Mouse (Mus musculus) Patski (cell line): ENCODE results near the gene Ptchd4. TPM values are rescaled to one million over a fixed set of nuclear protein-coding genes. Genes with fewer than 3 reads are reported as not detected.

Experiments used
- ATAC-seq: fragments of 100-300 bp; one replicate; pipeline ENCODE4 v1.8.0; 2021
- CTCF ChIA-PET: fragments of 350-600 bp; sonication (Branson Sonifier 250); formaldehyde crosslinking; loops from one replicate; lab custom pipeline; 2022; ENCODE audit warnings: inconsistent platforms; lab: Charles Lee
- POLR2A ChIA-PET: fragments of 350-600 bp; sonication (Branson Sonifier 250); formaldehyde crosslinking; loops from one replicate; lab custom pipeline; 2022; ENCODE audit warnings: antibody characterized with exemption, inconsistent platforms; lab: Charles Lee
- DNase-seq: peaks from one replicate; pipeline ENCODE4 v3.0.0-alpha.2; 2011; ENCODE audit warnings: low read depth, low spot score
- H3K27me3 ChIP-seq: fragments of 371-371 bp; one replicate; pipeline ENCODE4 v1.5.1; 2021
- CTCF ChIP-seq: fragments of 100-300 bp; IDR thresholded peaks from one replicate; pipeline ENCODE4 v1.5.1; 2021
- in situ Hi-C: fragments of 300-500 bp; cut with MboI; formaldehyde crosslinking; loops from 3 replicates; pipeline ENCODE4 v1.11.1; 2018; ENCODE audit warnings: low pct_unique_long_range_greater_than_20kb, mixed read lengths
- polyA plus RNA-seq: library from polyadenylated mRNA; unstranded; gene quantifications from one replicate; pipeline ENCODE4 v1.2.3, GENCODE M21; 2021

Ptchd4 gene
- polyA plus RNA-seq, 1 experiment from 2014 or later: 8.4 TPM

- CTCF ChIA-PET: interaction anchor here (1.5 kb wide), 1 partner anchor 10 kb away, joined by 4 read pairs; no protein-coding TSS in a partner anchor
- POLR2A ChIA-PET: no interaction called here
Observed at GRCm38 (mm10) chr17:42418449-42418848, 102.7 kb downstream of the Ptchd4 start.

GRCm38 (mm10) chr17:42427961-42428360 is 112.2 kb downstream of the Ptchd4 start:
- ChIA-PET CTCF (interaction anchor here (1.0 kb wide), 1 partner anchor 10 kb away, joined by 4 read pairs; no protein-coding TSS in a partner anchor), POLR2A (interaction anchor here (0.5 to 0.6 kb wide), 2 partner anchors 31 to 159 kb away, joined by 3 to 4 read pairs; no protein-coding TSS in a partner anchor)
- H3K27me3 ChIP-seq: no peaks in the 10 kb centered on the region
- DNase-seq (no peak), ATAC-seq (no peak)
- in situ Hi-C loops: no loop called here
- no peak for TF ChIP-seq CTCF

More at GRCm38 (mm10) chr17:42418449-42418848, 102.7 kb downstream of the Ptchd4 start:
- ATAC-seq (no peak), DNase-seq (no peak)
- H3K27me3 ChIP-seq: no peaks in the 10 kb centered on the region
- in situ Hi-C loops: no loop called here
- TF ChIP-seq CTCF: no peak

- no peak for DNase-seq
- no peaks in the 10 kb centered on the region for H3K27me3 ChIP-seq
- ATAC-seq: no peak
- TF ChIP-seq CTCF: no peak
- POLR2A ChIA-PET: no interaction called here
- CTCF ChIA-PET: interaction anchor here (1.6 kb wide), 1 partner anchor 9 kb away, joined by 4 read pairs; no protein-coding TSS in a partner anchor
- in situ Hi-C loops: no loop called here
Observed at GRCm38 (mm10) chr17:42430380-42430779, 114.6 kb downstream of the Ptchd4 start.

GRCm38 (mm10) chr17:42452235-42452634 is 136.5 kb downstream of the Ptchd4 start:
- H3K27me3 ChIP-seq: no peaks in the 10 kb centered on the region
- POLR2A ChIA-PET: no interaction called here
- CTCF ChIA-PET: interaction anchor here (0.9 kb wide), 1 partner anchor 9 kb away, joined by 3 read pairs; no protein-coding TSS in a partner anchor
- ATAC-seq (no peak), DNase-seq (no peak)
- no peak for TF ChIP-seq CTCF
- in situ Hi-C loops: no loop called here

GRCm38 (mm10) chr17:42456441-42456840 is 140.7 kb downstream of the Ptchd4 start:
- in situ Hi-C loops: no loop called here
- no peaks in the 10 kb centered on the region for H3K27me3 ChIP-seq
- no peak for TF ChIP-seq CTCF
- ATAC-seq (no peak), DNase-seq (no peak)
- ChIA-PET POLR2A (no interaction called here), CTCF (no interaction called here)

- no peaks in the 10 kb centered on the region for H3K27me3 ChIP-seq
- ChIA-PET CTCF (no interaction called here), POLR2A (no interaction called here)
- no peak for ATAC-seq
- in situ Hi-C loops: no loop called here
- no peak for TF ChIP-seq CTCF
- DNase-seq: no peak
Observed at GRCm38 (mm10) chr17:42462726-42463125, 147.0 kb downstream of the Ptchd4 start.

GRCm38 (mm10) chr17:42480173-42480991 is 164.6 kb downstream of the Ptchd4 start:
- ATAC-seq (peak; percentile 98), DNase-seq (peak; percentile 90)
- no peaks in the 10 kb centered on the region for H3K27me3 ChIP-seq
- in situ Hi-C loops: loop anchor here (5.0 to 25.0 kb wide), 3 partner anchors 102 to 457 kb away; no protein-coding TSS in a partner anchor
- no peak for TF ChIP-seq CTCF
- ChIA-PET CTCF (no interaction called here), POLR2A (interaction anchor here (0.7 kb wide), 1 partner anchor 568 kb away, joined by 3 read pairs; no protein-coding TSS in a partner anchor)

- no peak for DNase-seq
- ATAC-seq: peak; percentile 76
- H3K27me3 ChIP-seq: no peaks in the 10 kb centered on the region
- in situ Hi-C loops: no loop called here
- CTCF ChIA-PET: interaction anchor here (1.5 to 1.9 kb wide), 3 partner anchors 9 to 60 kb away, joined by 3 to 6 read pairs (median 4); no protein-coding TSS in a partner anchor
- TF ChIP-seq CTCF: no peak
- POLR2A ChIA-PET: no interaction called here
Observed at GRCm38 (mm10) chr17:42509356-42510262, 193.9 kb downstream of the Ptchd4 start.

GRCm38 (mm10) chr17:42530147-42530546 is 214.4 kb downstream of the Ptchd4 start:
- no peak for TF ChIP-seq CTCF
- H3K27me3 ChIP-seq: no peaks in the 10 kb centered on the region
- CTCF ChIA-PET: no interaction called here
- POLR2A ChIA-PET: no interaction called here
- ATAC-seq (no peak), DNase-seq (no peak)
- in situ Hi-C loops: no loop called here

- DNase-seq (no peak), ATAC-seq (no peak)
- TF ChIP-seq CTCF: no peak
- in situ Hi-C loops: no loop called here
- ChIA-PET CTCF (no interaction called here), POLR2A (no interaction called here)
- no peaks in the 10 kb centered on the region for H3K27me3 ChIP-seq
Observed at GRCm38 (mm10) chr17:42549578-42549977, 233.8 kb downstream of the Ptchd4 start.
